Mouse (Mus musculus) CD4-positive helper T cell, adult 2 months (primary cell): ENCODE measurements around the gene Adamts17.

Experiments used
- DNase-seq: peaks from one replicate; pipeline ENCODE4 v3.0.0-alpha.2; 2012; ENCODE audit warnings: low read depth, missing footprints, low spot score

Adamts17 gene

DNA sequence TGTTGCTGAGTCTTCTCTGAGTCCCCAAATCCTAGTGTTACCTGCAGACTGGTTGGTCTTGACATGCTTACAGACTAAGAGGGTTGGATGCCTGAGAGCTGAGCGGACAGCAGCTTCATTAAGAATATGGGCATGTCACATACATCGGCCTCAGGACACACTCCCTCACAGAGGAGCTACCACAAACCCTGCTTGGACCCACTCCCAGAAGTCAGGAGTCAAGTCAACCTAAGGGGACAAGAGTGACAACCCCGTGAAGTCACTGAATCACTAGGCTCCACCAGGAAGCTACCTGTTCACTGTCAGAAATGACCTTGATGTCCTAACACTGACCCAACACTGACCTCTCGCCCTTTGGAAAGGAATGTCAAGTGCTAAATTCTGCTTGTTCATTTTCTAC, 226.1 kb downstream of the Adamts17 start:
- no peak for DNase-seq

DNA sequence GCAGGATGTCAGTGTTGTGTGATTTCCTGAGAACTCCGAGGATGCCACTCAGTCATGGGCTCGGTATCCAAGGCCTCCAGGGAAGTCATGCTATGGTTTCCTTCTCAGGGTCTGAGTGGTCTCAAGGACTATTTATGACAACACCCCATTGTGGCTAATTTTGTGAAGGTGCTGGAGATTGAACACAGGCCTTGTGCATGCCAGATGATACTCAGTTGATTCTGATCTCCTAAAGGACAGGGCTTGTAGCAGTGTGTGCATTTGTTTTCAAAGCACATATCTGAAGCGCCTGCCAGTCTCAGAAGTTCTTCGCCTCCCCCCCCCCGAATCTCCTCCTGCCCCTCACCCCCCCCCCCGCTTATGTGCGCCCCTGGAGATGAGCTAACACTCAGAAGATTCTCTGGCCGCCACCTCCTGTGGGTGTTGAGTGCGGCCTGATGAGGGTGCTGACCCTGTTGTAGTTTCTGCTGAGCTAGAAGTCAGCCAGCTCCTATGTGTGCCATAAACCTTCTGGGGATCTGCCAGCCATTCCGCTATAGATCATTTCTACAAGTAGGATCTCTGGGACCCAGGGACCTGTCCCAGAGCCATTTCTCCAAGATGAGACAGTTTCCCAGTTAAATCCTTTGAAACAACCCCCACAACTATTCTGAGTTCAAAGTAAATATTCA, 232.6 kb downstream of the Adamts17 start:
- no peak for DNase-seq

DNA sequence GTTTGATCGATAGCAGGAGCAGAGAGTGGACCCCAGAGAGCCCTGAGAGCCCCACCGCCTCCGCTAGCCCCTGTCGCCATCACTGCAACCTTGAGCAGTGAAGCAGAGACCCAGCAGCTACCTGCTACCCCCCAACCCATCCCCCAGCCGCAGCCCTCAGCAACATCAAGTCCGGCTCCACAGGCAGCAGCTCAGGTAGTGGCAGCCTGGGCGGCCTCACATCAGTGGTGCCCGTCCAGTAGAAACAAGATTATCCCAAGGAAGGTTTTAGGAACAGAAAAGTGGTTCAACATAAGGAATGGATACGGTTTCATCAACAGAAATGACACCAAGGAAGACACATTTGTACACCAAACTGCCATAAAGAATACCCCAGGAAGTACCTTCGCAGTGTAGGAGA, 243.2 kb downstream of the Adamts17 start:
- DNase-seq, result no peak

GRCm38 (mm10) chr7:67087759-67088158, 248.2 kb downstream of the Adamts17 start:
- DNase-seq, result no peak

- no peak for DNase-seq
Observed at GRCm38 (mm10) chr7:67097096-67097495, 257.6 kb downstream of the Adamts17 start.

GRCm38 (mm10) chr7:67101418-67101973, 262.0 kb downstream of the Adamts17 start:
- no peak for DNase-seq

- DNase-seq, result no peak
Observed at GRCm38 (mm10) chr7:67110551-67111159, 271.1 kb downstream of the Adamts17 start.

- DNase-seq, result no peak
Observed at GRCm38 (mm10) chr7:67112495-67113216, 273.1 kb downstream of the Adamts17 start.

DNA sequence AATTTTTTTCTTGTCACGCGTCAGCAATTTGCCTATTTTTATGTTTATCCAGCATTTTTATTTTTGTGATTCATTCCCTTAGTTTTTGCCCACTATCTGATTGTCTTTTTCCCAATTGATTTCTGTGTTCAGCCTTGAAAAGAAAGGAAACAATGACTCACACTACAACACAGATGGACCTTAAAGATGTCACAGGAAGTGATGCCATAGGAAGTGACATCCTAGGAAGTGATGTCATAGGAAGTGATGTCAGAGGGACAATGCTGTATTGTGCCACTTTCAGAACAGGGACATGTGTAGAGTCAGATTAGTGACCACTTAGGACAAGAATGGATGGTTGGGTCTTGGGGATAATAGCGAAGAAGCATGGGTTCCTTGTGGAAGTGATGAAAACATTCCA, 274.5 kb downstream of the Adamts17 start:
- DNase-seq, result no peak

- DNase-seq, result no peak
Observed at GRCm38 (mm10) chr7:67115056-67115455, 275.5 kb downstream of the Adamts17 start.

DNA sequence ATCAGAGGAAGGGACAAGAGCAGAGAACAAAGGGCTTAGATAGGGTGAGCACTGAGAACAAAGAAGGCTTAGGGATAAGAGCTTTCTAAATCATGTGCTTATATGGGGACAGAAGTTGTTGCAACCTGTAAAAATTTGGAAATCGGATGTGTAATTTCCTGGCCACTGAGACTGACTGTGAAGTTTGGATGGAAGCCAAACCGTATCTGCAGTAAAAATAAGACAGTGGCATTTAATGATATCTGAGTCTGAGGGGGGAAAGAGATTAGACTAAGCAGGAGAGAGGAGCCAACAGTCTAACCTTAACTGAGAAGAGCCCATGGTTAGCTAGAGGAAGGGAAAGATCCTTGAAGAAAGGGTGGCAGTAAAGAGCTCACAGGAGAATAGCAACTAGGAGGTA, 295.6 kb downstream of the Adamts17 start:
- DNase-seq, result no peak

- no peak for DNase-seq
Observed at GRCm38 (mm10) chr7:67142347-67143015, 302.9 kb downstream of the Adamts17 start.

DNA sequence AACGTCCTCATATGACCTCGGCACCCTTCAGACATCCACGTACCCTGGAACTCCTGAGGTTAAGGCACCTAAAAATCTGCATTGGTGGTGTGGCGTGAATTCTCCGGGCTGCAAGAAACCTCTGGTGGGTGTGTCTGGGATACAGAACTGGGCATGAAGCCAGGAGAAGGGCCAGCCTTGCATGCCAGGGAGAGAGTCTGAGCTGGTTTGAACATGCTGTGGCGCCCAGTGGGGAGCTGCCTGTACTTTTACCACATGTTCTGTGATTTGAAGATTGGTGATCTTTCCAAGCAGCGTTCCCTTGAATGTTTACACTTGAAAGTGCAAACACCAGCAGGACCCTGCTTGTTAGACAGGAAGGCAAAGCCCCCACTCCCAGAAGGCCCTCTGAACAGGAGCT, 306.2 kb downstream of the Adamts17 start:
- DNase-seq, result no peak

- no peak for DNase-seq
Observed at GRCm38 (mm10) chr7:67146151-67146550, 306.6 kb downstream of the Adamts17 start.

DNA sequence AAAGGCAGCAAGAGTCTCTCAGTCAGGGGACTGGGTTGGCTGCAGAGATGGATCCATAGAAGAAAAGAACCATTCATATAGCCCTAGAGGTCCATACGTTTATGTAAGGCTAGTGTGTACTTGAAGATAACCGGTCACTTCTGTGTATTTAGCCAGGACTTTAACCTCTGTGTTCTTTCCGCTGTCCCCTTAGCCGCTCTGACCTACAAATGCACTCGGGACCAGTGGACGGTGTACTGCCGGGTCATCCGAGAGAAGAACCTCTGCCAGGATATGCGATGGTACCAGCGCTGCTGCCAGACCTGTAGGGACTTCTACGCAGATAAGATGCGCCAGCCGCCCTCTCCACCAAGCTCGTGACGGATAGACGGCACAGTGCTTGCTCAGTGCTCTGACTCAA, 310.2 kb downstream of the Adamts17 start:
- no peak for DNase-seq

DNA sequence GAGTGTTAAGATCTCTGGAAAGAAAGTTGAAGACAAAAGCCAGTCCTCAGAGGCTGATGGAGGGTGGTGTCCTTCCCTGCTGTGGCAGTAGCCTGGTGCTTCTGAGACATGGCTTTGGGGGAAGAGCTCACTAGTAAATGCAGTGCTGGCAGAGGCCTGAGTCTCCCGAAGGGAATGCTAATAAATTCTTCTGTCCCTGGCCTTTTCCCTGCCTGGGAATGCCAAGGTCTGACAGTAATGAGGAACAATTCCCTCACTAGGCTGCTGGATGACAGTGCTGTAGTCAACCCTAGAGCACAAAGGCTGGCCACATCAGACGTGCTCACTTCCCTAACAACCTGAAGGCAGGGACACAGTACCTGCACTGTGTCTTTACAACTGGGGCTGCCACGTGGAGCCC, 313.1 kb downstream of the Adamts17 start:
- DNase-seq, result no peak

GRCm38 (mm10) chr7:67162135-67162534, 322.6 kb downstream of the Adamts17 start:
- no peak for DNase-seq

DNA sequence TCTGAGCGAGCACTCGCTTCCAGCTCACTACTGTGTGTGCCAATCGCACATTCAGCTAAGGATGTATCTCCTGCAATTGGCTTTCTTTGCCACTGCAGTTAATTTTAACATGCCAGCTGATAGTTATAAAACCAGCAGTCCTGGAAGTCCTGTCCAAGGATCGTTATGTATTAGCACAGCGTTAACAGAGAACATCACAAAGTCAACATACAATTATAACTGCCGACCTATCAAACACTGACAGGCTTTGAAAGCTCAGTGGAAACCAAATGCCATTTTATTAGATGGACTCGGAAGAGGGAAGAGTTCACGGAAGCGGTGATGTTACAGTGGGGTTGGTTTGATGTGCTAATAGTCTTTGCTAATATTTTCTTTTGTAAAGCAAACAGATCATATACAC, 328.8 kb downstream of the Adamts17 start:
- DNase-seq, result no peak

GRCm38 (mm10) chr7:67168763-67169569, 329.4 kb downstream of the Adamts17 start:
- DNase-seq, result peak; percentile 17

DNA sequence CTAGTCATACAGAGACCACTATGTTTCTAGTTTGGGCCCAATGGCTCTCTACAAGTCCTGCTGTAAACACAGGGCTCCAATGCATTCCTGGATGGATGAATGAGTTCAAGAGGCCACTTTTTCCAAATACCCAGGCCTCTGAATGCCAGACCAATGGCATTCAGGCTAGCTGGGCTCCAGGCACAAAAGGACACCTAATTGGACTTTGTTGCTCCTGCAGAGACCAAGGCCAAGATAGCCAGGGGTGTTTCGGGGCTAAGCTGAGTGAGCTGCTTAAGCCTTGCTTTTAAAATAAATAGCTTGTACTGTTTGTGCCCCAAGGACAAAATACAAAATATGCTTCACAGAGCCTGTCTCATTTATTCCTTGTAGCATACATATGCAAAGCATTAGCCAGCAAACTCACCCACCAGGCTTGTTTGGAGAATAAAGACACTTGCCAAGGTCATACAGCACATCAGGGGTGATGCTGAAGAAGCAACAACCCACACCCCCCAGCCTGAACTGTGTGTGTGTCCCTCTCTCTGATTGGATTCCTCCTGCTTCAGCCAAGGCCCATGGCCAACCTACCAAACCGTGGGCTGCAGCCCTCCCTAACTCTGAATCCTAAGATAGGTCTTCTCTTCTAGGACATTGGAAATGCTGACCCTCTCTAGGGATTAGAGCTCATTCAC, 334.1 kb downstream of the Adamts17 start:
- no peak for DNase-seq

- no peak for DNase-seq
Observed at GRCm38 (mm10) chr7:67183786-67184185, 344.3 kb downstream of the Adamts17 start.
